8 mouse cellular contexts compared by ENCODE assay signal in genomic region chr9:73044146-73045079, GRCm38 (mm10). TPM values are rescaled to one million over a fixed set of nuclear protein-coding genes. Genes with fewer than 3 reads are reported as not detected.
DNase-seq lines count a peak whose midpoint lies in the region; ATAC-seq lines count a peak whose summit lies in the region.

Gene Rab27a (plus strand): TSS chr9:73044854.

- peak within 1 kb of the TSS; percentile 48 to 58 for H3K4me3 ChIP-seq in heart, embryonic 14.5 days (ENCODE audit: control insufficient read depth in 1 of 2, insufficient read depth in 1 of 2, low read depth in 1 of 2, low read length in 2 of 2)
- peak within 1 kb of the TSS; percentile 61 for H3K4me3 ChIP-seq in liver, embryonic 12.5 days

- H3K4me2 ChIP-seq in heart, embryonic 14.5 days (ENCODE audit: low read length), result peak within 1 kb of the TSS; percentile 83
- peak within 1 kb of the TSS; percentile 86 for H3K4me2 ChIP-seq in liver, embryonic 12.5 days

- no peaks in the 10 kb centered on the region for H3K36me3 ChIP-seq in heart, embryonic 14.5 days (ENCODE audit: control insufficient read depth, insufficient read depth, low read length)
- no peaks in the 10 kb centered on the region for H3K36me3 ChIP-seq in liver, embryonic 12.5 days
- no peaks in the 10 kb centered on the region for H3K36me3 ChIP-seq in splenic B cell, adult 2 months (ENCODE audit: control insufficient read depth, insufficient read depth, low read length, poor library complexity, severe bottlenecking)

- no peak within 1 kb of the TSS for H3K27ac ChIP-seq in heart, embryonic 14.5 days (replicated peaks in 1 of 2; ENCODE audit: control insufficient read depth in 1 of 2, insufficient read depth in 1 of 2, low read depth in 2 of 2, low read length in 2 of 2)
- 0 out of 2 replicates have a peak within 1 kb of the TSS, but pooled peaks have one; percentile 43 for H3K27ac ChIP-seq in liver, embryonic 12.5 days

- H3K27me3 ChIP-seq in heart, embryonic 14.5 days (ENCODE audit: control insufficient read depth, insufficient read depth, low read length), result no peaks in the 10 kb centered on the region
- no peaks in the 10 kb centered on the region for H3K27me3 ChIP-seq in liver, embryonic 12.5 days (replicated peaks)
- no peaks in the 10 kb centered on the region for H3K27me3 ChIP-seq in splenic B cell, adult 2 months (ENCODE audit: control insufficient read depth, insufficient read depth, low read length, poor library complexity, severe bottlenecking)

- H3K9ac ChIP-seq in heart, embryonic 14.5 days (ENCODE audit: low read length), result peak within 1 kb of the TSS; percentile 60
- H3K9ac ChIP-seq in liver, embryonic 12.5 days, result peak within 1 kb of the TSS; percentile 66

- 2% methylated on average over 41 of the region's 41 CpGs for WGBS in heart, embryonic 14.5 days
- 1% methylated on average over 41 of the region's 41 CpGs for WGBS in liver, embryonic 12.5 days (ENCODE audit: insufficient replicate concordance)

- H3K9me3 ChIP-seq in heart, embryonic 14.5 days (ENCODE audit: control insufficient read depth, low read length), result no peaks in the 10 kb centered on the region
- no peaks in the 10 kb centered on the region for H3K9me3 ChIP-seq in liver, embryonic 12.5 days (replicated peaks)

- DNase-seq in c-Kit-negative CD71-positive TER-119-positive erythroid progenitor cells, embryonic 14.5 days (ENCODE audit: low read depth, low spot score), result peak; percentile 38
- peak; percentile 36 for DNase-seq in fibroblast of lung, adult 2 months (ENCODE audit: low read depth)
- peak; percentile 93 for DNase-seq in kidney, postnatal 10 days
- DNase-seq in naive thymus-derived CD4-positive, alpha-beta T cell, adult 2 months (ENCODE audit: low read depth), result peak; percentile 94
- peak; percentile 92 for DNase-seq in splenic B cell, adult 2 months (ENCODE audit: low read depth, low spot score)

- H3K4me1 ChIP-seq in heart, embryonic 14.5 days (ENCODE audit: control insufficient read depth in 2 of 2, insufficient read depth in 2 of 2, low read length in 2 of 2), result peaks cover 3 to 7% of the 10 kb centered on the region in 2 experiments
- H3K4me1 ChIP-seq in liver, embryonic 12.5 days, result peaks cover 36% of the 10 kb centered on the region

- ATAC-seq in CD4-positive, CD25-positive, alpha-beta regulatory T cell, adult 4 months, result peak; percentile 73
- ATAC-seq in heart, embryonic 14.5 days (ENCODE audit: insufficient number of reproducible peaks, insufficient read depth, low FRiP score, low read depth), result peak; percentile 55; the same call in 1 of the 2 replicates
- peak; percentile 65 for ATAC-seq in liver, embryonic 12.5 days

RNA-seq across cellular contexts. Expression of gene Rab27a, which starts in this region (rescaled TPM):
- 10 to 100 TPM; 34.9 to 86.7 TPM for polyA plus RNA-seq in CD4-positive, CD25-positive, alpha-beta regulatory T cell, adult 4 months (2017; shearing (Covaris generic))
- polyA plus RNA-seq in heart, embryonic 14.5 days (2014; fragmentation: Nextera tagmentation; extraction: Ambion mirVana), result 1.4 and 1.6 TPM in 2 replicates
- 4.8 and 5.2 TPM in 2 replicates for polyA plus RNA-seq in liver, embryonic 12.5 days (2016; fragmentation: Nextera tagmentation; extraction: Ambion mirVana)

Comparison
In these comparisons a context has a peak if more than half of its experiments do, and no peak if none do; other contexts are left out.
1. DNase-seq: peak in every context shown above with its lines; median percentile 94 in naive thymus-derived CD4-positive, alpha-beta T cell, adult 2 months; 93 in kidney, postnatal 10 days; 92 in splenic B cell, adult 2 months; 38 in c-Kit-negative CD71-positive TER-119-positive erythroid progenitor cells, embryonic 14.5 days; 36 in fibroblast of lung, adult 2 months.